Mouse (Mus musculus) limb, embryonic 14.5 days (tissue): Measurements from ENCODE around the gene Gm17651. TPM values are rescaled to one million over a fixed set of nuclear protein-coding genes. Genes with fewer than 3 reads are reported as not detected.

ENCODE experiments used
- ATAC-seq: fragments of 200-750 bp; cut with Nextera tagmentation; 2 replicates; pipeline ENCODE4 v1.8.0; 2017; ENCODE audit warnings: low read depth, moderate number of reproducible peaks, moderate TSS enrichment; ENCODE audit not compliant: low FRiP score
- DNase-seq: peaks from one replicate; pipeline ENCODE4 v3.0.0-alpha.2; 2015; ENCODE audit warnings: low spot score
- H3K27ac ChIP-seq: fragments of 300-500 bp; sonication (generic); replicated peaks from 2 replicates; pipeline ENCODE4 v1.5.1; 2014; ENCODE audit warnings: low read depth, mild to moderate bottlenecking, low read length, moderate library complexity, mixed read lengths
- H3K27me3 ChIP-seq: fragments of 300-500 bp; sonication (generic); 2 replicates; pipeline ENCODE4 v1.6.1; 2014; ENCODE audit warnings: low read length, mixed read lengths; ENCODE audit not compliant: control insufficient read depth, insufficient read depth
- H3K36me3 ChIP-seq: fragments of 300-500 bp; sonication (generic); 2 replicates; pipeline ENCODE4 v1.6.1; 2014; ENCODE audit warnings: mild to moderate bottlenecking, low read length, moderate library complexity, mixed read lengths; ENCODE audit not compliant: control insufficient read depth, insufficient read depth
- H3K4me1 ChIP-seq: fragments of 300-500 bp; sonication (generic); 2 replicates; pipeline ENCODE4 v1.6.1; 2014; ENCODE audit warnings: antibody characterized with exemption, low read length, mixed read lengths; ENCODE audit not compliant: control insufficient read depth, insufficient read depth
- H3K4me2 ChIP-seq: fragments of 300-500 bp; sonication (generic); replicated peaks from 2 replicates; pipeline ENCODE4 v1.6.1; 2014; ENCODE audit warnings: low read depth, mild to moderate bottlenecking, low read length, moderate library complexity; ENCODE audit not compliant: severe bottlenecking
- H3K4me3 ChIP-seq: fragments of 300-500 bp; sonication (generic); replicated peaks from 2 replicates; pipeline ENCODE4 v1.5.1; 2014; ENCODE audit warnings: low read length
- H3K9ac ChIP-seq: fragments of 300-500 bp; sonication (generic); 2 replicates; pipeline ENCODE4 v1.6.1; 2014; ENCODE audit warnings: mild to moderate bottlenecking, low read depth, low read length, moderate library complexity; ENCODE audit not compliant: severe bottlenecking
- H3K9me3 ChIP-seq: fragments of 300-500 bp; sonication (generic); 2 replicates; pipeline ENCODE4 v1.6.1; 2016; ENCODE audit warnings: low read length; ENCODE audit not compliant: control insufficient read depth
- POLR2A ChIP-seq: fragments of 200-500 bp; IDR thresholded peaks from 2 replicates; pipeline ENCODE4 v1.8.0; 2012; ENCODE audit warnings: inconsistent platforms, mild to moderate bottlenecking, moderate library complexity, borderline replicate concordance; ENCODE audit not compliant: insufficient read depth, insufficient read length; ENCODE audit errors: extremely low read depth
- WGBS: fragments of 180-500 bp; shearing (Covaris S2); extraction: QIAGEN DNeasy Blood & Tissue Kit; methylation state at CpG from one replicate; pipeline ENCODE4 v1.1.7; 2014; 5-methylcytosine and 5-hydroxymethylcytosine counted together
- microRNA-seq: library from miRNA; unstranded; fragments of <30 nt; microRNA quantifications from one replicate; pipeline ENCODE4, GENCODE M21; 2016
- polyA plus RNA-seq, 2 experiments: library from polyadenylated mRNA; depleted of rRNA in 1 of 2; stranded (reverse) in 1 of 2; unstranded in 1 of 2; fragments of >200 nt; fragmentation: Nextera tagmentation in 1 of 2; extraction: Ambion mirVana in 1 of 2; gene quantifications; 2 replicates each; pipeline versions ENCODE4 v1.2.1 to v1.2.3; 2012 to 2014

Gm17651 gene
- polyA plus RNA-seq, 2 experiments, result not detected

DNA sequence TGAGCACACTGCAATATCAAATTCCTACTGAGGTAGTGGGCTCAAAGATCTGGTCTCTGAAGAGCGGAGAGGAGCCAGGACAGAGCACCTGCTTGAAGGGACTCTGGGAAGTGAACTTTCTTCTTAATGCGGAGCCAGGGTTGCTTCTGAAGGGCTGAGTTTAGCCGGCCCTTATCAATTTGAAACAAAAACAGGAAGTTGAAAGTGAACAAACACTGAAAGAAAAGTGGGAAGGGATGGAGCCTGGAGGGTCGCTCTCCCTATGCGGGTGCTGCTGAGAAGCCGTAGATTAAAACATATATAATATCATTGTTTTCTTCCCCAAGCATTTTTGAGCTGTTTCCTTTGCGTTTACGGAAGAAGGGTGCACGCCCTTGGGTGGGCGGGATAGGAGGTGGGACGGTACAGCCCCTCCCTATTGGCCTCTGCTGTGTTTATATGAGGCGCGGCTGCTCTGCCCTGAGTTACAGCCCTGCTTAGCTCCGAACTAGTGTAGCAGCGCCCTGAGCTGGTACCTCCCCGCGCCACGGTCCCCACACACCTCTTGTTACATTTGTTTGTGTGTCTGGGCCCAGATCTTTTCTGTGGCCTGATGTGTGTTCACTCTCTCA is 46.0 kb downstream of the Gm17651 start, which contains the start of gene Fmo5:
Gene Fmo5 (plus strand): TSS at position 414 of the 611 bp plus-strand sequence.
- no peaks in the 10 kb centered on the region for H3K4me1 ChIP-seq
- peak within 1 kb of the TSS; percentile 52 for H3K4me2 ChIP-seq
- 4% methylated on average over 18 of the region's 18 CpGs for WGBS
- peak; percentile 44 for DNase-seq
- H3K27ac ChIP-seq, result no peak within 1 kb of the TSS; the same call in 1 of the 2 replicates
- peak within 1 kb of the TSS; percentile 38 for H3K4me3 ChIP-seq
- no peaks in the 10 kb centered on the region for H3K9me3 ChIP-seq
- TF ChIP-seq POLR2A, result no peak
- H3K9ac ChIP-seq, result peak within 1 kb of the TSS; percentile 37
- no peaks in the 10 kb centered on the region for H3K27me3 ChIP-seq
- peak; percentile 80 for ATAC-seq
- no peaks in the 10 kb centered on the region for H3K36me3 ChIP-seq

DNA sequence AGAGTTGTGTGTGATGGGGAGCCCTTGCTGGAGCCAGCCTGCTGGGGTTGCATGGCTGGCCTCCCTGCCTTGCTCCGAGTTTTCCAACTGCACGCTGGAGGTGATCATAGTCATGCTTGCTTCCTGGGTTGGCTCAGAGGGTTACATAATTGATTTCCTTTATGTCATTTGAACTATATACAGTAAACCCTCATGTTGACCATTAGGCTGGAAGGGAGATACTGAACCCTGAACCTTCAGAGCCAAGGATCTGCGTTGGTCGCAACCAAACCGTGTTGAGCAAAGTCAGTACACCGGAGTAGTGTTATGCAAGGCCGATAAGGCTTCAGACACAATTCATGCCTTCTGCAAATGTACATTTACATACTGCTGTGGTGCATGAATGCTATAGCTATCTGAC is 46.6 kb downstream of the Gm17651 start:
- H3K36me3 ChIP-seq, result no peaks in the 10 kb centered on the region
- peak overlapping the region; percentile 52; the same call in 1 of the 2 replicates for H3K4me2 ChIP-seq
- H3K27ac ChIP-seq, result no peak overlapping the region
- no peaks in the 10 kb centered on the region for H3K9me3 ChIP-seq
- WGBS, result 76% methylated on average over 7 of the region's 7 CpGs
- DNase-seq (no peak), ATAC-seq (no peak)
- H3K27me3 ChIP-seq, result no peaks in the 10 kb centered on the region
- H3K4me3 ChIP-seq, result peak overlapping the region; percentile 38; the same call in 1 of the 2 replicates
- no peaks in the 10 kb centered on the region for H3K4me1 ChIP-seq
- no peak overlapping the region for H3K9ac ChIP-seq
- TF ChIP-seq POLR2A, result no peak

DNA sequence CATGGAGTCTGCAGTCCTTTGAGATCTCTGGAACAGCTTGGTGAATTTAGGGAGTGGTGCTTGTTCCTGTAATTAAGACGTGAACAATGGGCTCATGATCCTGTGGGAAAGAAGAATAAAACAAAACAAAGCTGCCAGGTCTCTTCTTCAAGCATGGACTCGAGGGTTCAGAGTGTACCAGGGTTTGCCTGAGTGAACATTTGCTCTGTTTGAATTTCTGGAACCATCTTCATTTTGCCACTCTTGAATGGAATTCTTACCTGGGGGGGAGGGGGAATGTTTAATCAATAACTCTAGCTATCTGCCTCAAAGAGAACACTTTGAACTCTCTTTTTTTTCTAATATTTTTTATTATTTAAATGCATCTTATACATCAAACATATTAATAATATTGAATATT is 49.9 kb downstream of the Gm17651 start:
- Histone ChIP-seq H3K9ac (no peak overlapping the region), H3K9me3 (no peaks in the 10 kb centered on the region), H3K4me3 (no peak overlapping the region), H3K27me3 (no peaks in the 10 kb centered on the region), H3K36me3 (no peaks in the 10 kb centered on the region), H3K27ac (no peak overlapping the region), H3K4me2 (no peak overlapping the region), H3K4me1 (no peaks in the 10 kb centered on the region)
- no peak for TF ChIP-seq POLR2A
- 65% methylated on average over 2 of the region's 2 CpGs for WGBS
- ATAC-seq (no peak), DNase-seq (no peak)

Small RNA genes within 50 kb of the gene (microRNA-seq; reads per million reads assigned to microRNA genes)
- not detected for gene Mir7225

Other genes starting within 250 kb of the Gm17651 start
- gene Chd1l, start 64.5 kb downstream of the Gm17651 start, polyA plus RNA-seq (2012; rRNA removed), result 11.1 and 13.5 TPM in 2 replicates
- gene Chd1l, start 64.5 kb downstream of the Gm17651 start, polyA plus RNA-seq (2014; fragmentation: Nextera tagmentation; extraction: Ambion mirVana), result 12.8 and 14.0 TPM in 2 replicates
- gene Fmo5, start 45.9 kb downstream of the Gm17651 start, polyA plus RNA-seq (2012; rRNA removed), result 2.2 and 2.3 TPM in 2 replicates
- gene Fmo5, start 45.9 kb downstream of the Gm17651 start, polyA plus RNA-seq (2014; fragmentation: Nextera tagmentation; extraction: Ambion mirVana), result 2.8 TPM in 2 replicates
- 15.4 and 15.6 TPM in 2 replicates for gene Prkab2, start 16.5 kb downstream of the Gm17651 start, polyA plus RNA-seq (2012; rRNA removed)
- 7.2 and 7.6 TPM in 2 replicates for gene Prkab2, start 16.5 kb downstream of the Gm17651 start, polyA plus RNA-seq (2014; fragmentation: Nextera tagmentation; extraction: Ambion mirVana)
- gene Pde4dip, start 214.0 kb upstream of the Gm17651 start, polyA plus RNA-seq (2012; rRNA removed), result 33.3 and 37.1 TPM in 2 replicates
- 38.5 and 40.3 TPM in 2 replicates for gene Pde4dip, start 214.0 kb upstream of the Gm17651 start, polyA plus RNA-seq (2014; fragmentation: Nextera tagmentation; extraction: Ambion mirVana)
- 82.4 and 110 TPM in 2 replicates for gene Sec22b, start 226.5 kb upstream of the Gm17651 start, polyA plus RNA-seq (2012; rRNA removed)
- gene Sec22b, start 226.5 kb upstream of the Gm17651 start, polyA plus RNA-seq (2014; fragmentation: Nextera tagmentation; extraction: Ambion mirVana), result 182 and 194 TPM in 2 replicates